Mouse (Mus musculus) neural tube, embryonic 11.5 days (tissue): ENCODE measurements at regions not wholly inside any gene's neighbourhood (a gene's known extent, or its start where the extent isn't known, plus 50 kb on each side); places are given as distances from the start of the nearest gene placed in this dataset.

Experiments used
- ATAC-seq: fragments of 200-750 bp; cut with Nextera tagmentation; 2 replicates; pipeline ENCODE4 v1.8.0; 2017; ENCODE audit warnings: moderate number of reproducible peaks, mild to moderate bottlenecking, moderate TSS enrichment, moderate library complexity; ENCODE audit not compliant: insufficient read depth, low FRiP score, low TSS enrichment
- DNase-seq: peaks from one replicate; pipeline ENCODE4 v3.0.0-alpha.2; 2015; ENCODE audit warnings: low spot score
- H3K27ac ChIP-seq: fragments of 300-500 bp; sonication (generic); 2 replicates; pipeline ENCODE4 v1.5.1; 2014; ENCODE audit warnings: low read depth, mild to moderate bottlenecking, low read length
- H3K27me3 ChIP-seq: fragments of 300-500 bp; sonication (generic); 2 replicates; pipeline ENCODE4 v1.6.1; 2014; ENCODE audit warnings: mild to moderate bottlenecking, low read length, mixed read lengths; ENCODE audit not compliant: control insufficient read depth, insufficient read depth
- H3K36me3 ChIP-seq: fragments of 300-500 bp; sonication (generic); 2 replicates; pipeline ENCODE4 v1.6.1; 2014; ENCODE audit warnings: mild to moderate bottlenecking, low read length, moderate library complexity, mixed read lengths; ENCODE audit not compliant: control insufficient read depth, insufficient read depth
- H3K4me1 ChIP-seq: fragments of 300-500 bp; sonication (generic); 2 replicates; pipeline ENCODE4 v1.6.1; 2014; ENCODE audit warnings: low read length, mixed read lengths; ENCODE audit not compliant: control insufficient read depth, insufficient read depth
- H3K4me2 ChIP-seq: fragments of 300-500 bp; sonication (generic); 2 replicates; pipeline ENCODE4 v1.6.1; 2014; ENCODE audit warnings: low read depth, mild to moderate bottlenecking, moderate library complexity
- H3K4me3 ChIP-seq: fragments of 300-500 bp; sonication (generic); 2 replicates; pipeline ENCODE4 v1.5.1; 2014; ENCODE audit warnings: low read depth, low read length
- H3K9ac ChIP-seq: fragments of 300-500 bp; sonication (generic); 2 replicates; pipeline ENCODE4 v1.6.1; 2014; ENCODE audit warnings: mild to moderate bottlenecking, low read length
- H3K9me3 ChIP-seq: fragments of 300-500 bp; sonication (generic); 2 replicates; pipeline ENCODE4 v1.6.1; 2016; ENCODE audit warnings: low read length; ENCODE audit not compliant: control insufficient read depth
- WGBS: fragments of 180-500 bp; shearing (Covaris S2); extraction: QIAGEN DNeasy Blood & Tissue Kit; methylation state at CpG from one replicate; pipeline ENCODE4 v1.1.7; 2014; 5-methylcytosine and 5-hydroxymethylcytosine counted together

- no peak overlapping the region for H3K27ac ChIP-seq
- H3K4me2 ChIP-seq = no peak overlapping the region
- WGBS = 88% methylated on average over 11 of the region's 11 CpGs
- H3K9me3 ChIP-seq = no peaks in the 10 kb centered on the region
- no peak overlapping the region for H3K9ac ChIP-seq
- no peaks in the 10 kb centered on the region for H3K4me1 ChIP-seq
- ATAC-seq (no peak), DNase-seq (no peak)
- no peaks in the 10 kb centered on the region for H3K36me3 ChIP-seq
- no peaks in the 10 kb centered on the region for H3K27me3 ChIP-seq
- H3K4me3 ChIP-seq = no peak overlapping the region
Measured at GRCm38 (mm10) chr7:70640574-70640973, 274.0 kb upstream of the Nr2f2 start.

- ATAC-seq (no peak), DNase-seq (no peak)
- H3K9me3 ChIP-seq = no peaks in the 10 kb centered on the region
- H3K27ac ChIP-seq = no peak overlapping the region
- no peaks in the 10 kb centered on the region for H3K36me3 ChIP-seq
- peaks cover 6% of the 10 kb centered on the region; the same call in 1 of the 2 replicates for H3K4me1 ChIP-seq
- no peak overlapping the region for H3K4me3 ChIP-seq
- H3K4me2 ChIP-seq = no peak overlapping the region
- no peak overlapping the region for H3K9ac ChIP-seq
- no peaks in the 10 kb centered on the region for H3K27me3 ChIP-seq
- 87% methylated on average over 2 of the region's 2 CpGs for WGBS
Measured at GRCm38 (mm10) chr7:70638161-70638560, 271.6 kb upstream of the Nr2f2 start.

GRCm38 (mm10) chr7:70634016-70634415, 267.5 kb upstream of the Nr2f2 start:
- Histone ChIP-seq H3K4me1 (peaks cover 6% of the 10 kb centered on the region; the same call in 1 of the 2 replicates), H3K4me2 (no peak overlapping the region), H3K4me3 (no peak overlapping the region), H3K27me3 (no peaks in the 10 kb centered on the region), H3K9me3 (no peaks in the 10 kb centered on the region), H3K36me3 (no peaks in the 10 kb centered on the region), H3K27ac (no peak overlapping the region), H3K9ac (no peak overlapping the region)
- ATAC-seq (no peak), DNase-seq (peak; percentile 28)
- 39% methylated on average over 11 of the region's 11 CpGs for WGBS

- Histone ChIP-seq H3K4me2 (no peak overlapping the region), H3K9me3 (no peaks in the 10 kb centered on the region)
- ATAC-seq = no peak
Measured at GRCm38 (mm10) chr7:70633577-70633976, 267.0 kb upstream of the Nr2f2 start.

GRCm38 (mm10) chr7:70625643-70626231, 259.2 kb upstream of the Nr2f2 start:
- whole genome bisulfite sequencing = 4% methylated on average over 10 of the region's 10 CpGs
- peak; percentile 35; the same call in 1 of the 2 replicates for ATAC-seq

More at GRCm38 (mm10) chr7:70633577-70633976, 267.0 kb upstream of the Nr2f2 start:
- Histone ChIP-seq H3K4me3 (no peak overlapping the region), H3K9ac (no peak overlapping the region), H3K4me1 (peaks cover 6% of the 10 kb centered on the region; the same call in 1 of the 2 replicates), H3K27ac (no peak overlapping the region), H3K36me3 (no peaks in the 10 kb centered on the region), H3K27me3 (no peaks in the 10 kb centered on the region)
- 24% methylated on average over 11 of the region's 11 CpGs for WGBS
- DNase-seq = peak; percentile 22

GRCm38 (mm10) chr7:70624727-70625642, 258.4 kb upstream of the Nr2f2 start:
- H3K27ac ChIP-seq = no peak overlapping the region
- no peaks in the 10 kb centered on the region for H3K36me3 ChIP-seq
- WGBS = 1% methylated on average over 30 of the region's 30 CpGs
- H3K4me3 ChIP-seq = no peak overlapping the region
- no peaks in the 10 kb centered on the region for H3K9me3 ChIP-seq
- H3K27me3 ChIP-seq = no peaks in the 10 kb centered on the region
- H3K4me2 ChIP-seq = peak overlapping the region; percentile 39
- ATAC-seq (peak; percentile 86), DNase-seq (peak; percentile 62)
- H3K4me1 ChIP-seq = peaks cover 19% of the 10 kb centered on the region
- 0 out of 2 replicates have a peak overlapping the region, but pooled peaks have one; percentile 2 for H3K9ac ChIP-seq

More at GRCm38 (mm10) chr7:70625643-70626231, 259.2 kb upstream of the Nr2f2 start:
- H3K36me3 ChIP-seq = no peaks in the 10 kb centered on the region
- peak overlapping the region; percentile 39 for H3K4me2 ChIP-seq
- H3K9me3 ChIP-seq = no peaks in the 10 kb centered on the region
- H3K4me3 ChIP-seq = no peak overlapping the region
- no peaks in the 10 kb centered on the region for H3K27me3 ChIP-seq
- H3K4me1 ChIP-seq = peaks cover 19% of the 10 kb centered on the region
- DNase-seq = peak; percentile 25
- no peak overlapping the region for H3K27ac ChIP-seq
- H3K9ac ChIP-seq = no peak overlapping the region

- ATAC-seq = no peak
- peaks cover 19% of the 10 kb centered on the region for H3K4me1 ChIP-seq
- H3K9me3 ChIP-seq = no peaks in the 10 kb centered on the region
- H3K4me3 ChIP-seq = no peak overlapping the region
- H3K36me3 ChIP-seq = no peaks in the 10 kb centered on the region
- peak; percentile 19 for DNase-seq
- H3K4me2 ChIP-seq = peak overlapping the region; percentile 39
- H3K27me3 ChIP-seq = no peaks in the 10 kb centered on the region
- no peak overlapping the region for H3K27ac ChIP-seq
- WGBS = 3% methylated on average over 16 of the region's 16 CpGs
- H3K9ac ChIP-seq = 0 out of 2 replicates have a peak overlapping the region, but pooled peaks have one; percentile 2
Measured at GRCm38 (mm10) chr7:70624031-70624726, 257.6 kb upstream of the Nr2f2 start.

- Histone ChIP-seq H3K4me2 (no peak overlapping the region), H3K27ac (no peak overlapping the region), H3K9ac (no peak overlapping the region), H3K27me3 (no peaks in the 10 kb centered on the region), H3K9me3 (no peaks in the 10 kb centered on the region), H3K4me3 (no peak overlapping the region), H3K36me3 (no peaks in the 10 kb centered on the region), H3K4me1 (peaks cover 2% of the 10 kb centered on the region)
- no peak for DNase-seq
- WGBS = 90% methylated on average over 7 of the region's 7 CpGs
- no peak for ATAC-seq
Measured at GRCm38 (mm10) chr7:70619400-70619799, 252.9 kb upstream of the Nr2f2 start.
